Mouse (Mus musculus): ENCODE results near the gene Mansc4. TPM values are rescaled to one million over a fixed set of nuclear protein-coding genes. Genes with fewer than 3 reads are reported as not detected.

The Mansc4 gene
- polyA plus RNA-seq, 1 experiment from 2014 or later = 0.63 TPM

DNA sequence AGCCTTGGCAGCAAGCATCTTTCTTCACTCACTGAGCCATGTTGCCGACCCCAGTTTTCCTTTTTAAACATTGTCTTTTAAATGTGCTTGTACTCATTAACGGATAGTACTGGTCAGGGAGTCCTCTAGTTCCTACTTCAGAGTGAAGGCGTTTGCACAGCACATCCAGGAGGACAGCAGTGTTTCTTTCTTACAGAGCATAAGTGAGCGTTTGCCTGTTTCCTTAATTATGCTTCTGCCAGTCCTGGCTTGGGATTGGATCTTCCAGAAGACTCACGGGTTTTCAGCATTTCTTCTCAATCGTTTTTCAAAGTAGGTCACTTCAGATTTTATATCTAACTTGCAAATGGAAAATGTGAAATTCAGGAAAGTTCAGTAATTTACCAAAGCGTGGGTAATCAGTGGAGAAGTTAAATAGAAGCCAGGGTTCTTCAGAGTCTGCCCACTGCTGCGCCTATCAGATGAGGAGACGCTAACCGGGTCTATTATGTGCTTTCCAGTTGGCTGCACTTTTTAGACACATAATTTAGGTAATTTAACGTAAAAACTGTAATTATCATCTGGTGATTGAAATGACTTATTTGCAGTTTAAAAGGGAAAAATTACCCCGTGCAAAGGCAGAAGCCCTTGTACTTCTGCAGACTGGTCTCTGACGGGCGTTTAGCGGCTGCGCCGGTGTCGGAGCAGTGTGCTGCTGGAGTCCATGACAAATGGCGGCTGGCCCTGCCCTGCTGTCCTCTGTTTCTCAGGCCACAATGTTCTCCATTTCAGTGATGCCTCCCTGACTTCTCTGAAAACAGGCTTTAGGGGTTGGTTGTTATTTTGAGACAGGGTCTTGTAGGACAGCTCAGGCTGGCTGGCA lies 32.8 kb downstream of the Mansc4 start:
- DNase-seq (ENCODE audit: low read depth, low spot score) (no peak), ATAC-seq (no peak)
- POLR2A ChIA-PET = no interaction called here
- no peak for TF ChIP-seq CTCF (IDR thresholded peaks at IDR 0.05)
- in situ Hi-C loops (cut with MboI; ENCODE audit: low pct_unique_long_range_greater_than_20kb) = no loop called here
- no peaks in the 10 kb centered on the region for H3K27me3 ChIP-seq
- CTCF ChIA-PET = no interaction called here

GRCm38 (mm10) chr6:147052440-147052839 lies 34.4 kb downstream of the Mansc4 start:
- DNase-seq (ENCODE audit: low read depth, low spot score) (no peak), ATAC-seq (no peak)
- TF ChIP-seq CTCF (IDR thresholded peaks at IDR 0.05) = no peak
- CTCF ChIA-PET = no interaction called here
- in situ Hi-C loops (cut with MboI; ENCODE audit: low pct_unique_long_range_greater_than_20kb) = no loop called here
- POLR2A ChIA-PET = no interaction called here
- H3K27me3 ChIP-seq = no peaks in the 10 kb centered on the region

GRCm38 (mm10) chr6:147051666-147052065 lies 35.2 kb downstream of the Mansc4 start:
- DNase-seq (ENCODE audit: low read depth, low spot score) = no peak
- no peak for TF ChIP-seq CTCF (IDR thresholded peaks at IDR 0.05)
- no peaks in the 10 kb centered on the region for H3K27me3 ChIP-seq
- CTCF ChIA-PET = no interaction called here
- in situ Hi-C loops (cut with MboI; ENCODE audit: low pct_unique_long_range_greater_than_20kb) = no loop called here
- POLR2A ChIA-PET = no interaction called here
- ATAC-seq = no peak

DNA sequence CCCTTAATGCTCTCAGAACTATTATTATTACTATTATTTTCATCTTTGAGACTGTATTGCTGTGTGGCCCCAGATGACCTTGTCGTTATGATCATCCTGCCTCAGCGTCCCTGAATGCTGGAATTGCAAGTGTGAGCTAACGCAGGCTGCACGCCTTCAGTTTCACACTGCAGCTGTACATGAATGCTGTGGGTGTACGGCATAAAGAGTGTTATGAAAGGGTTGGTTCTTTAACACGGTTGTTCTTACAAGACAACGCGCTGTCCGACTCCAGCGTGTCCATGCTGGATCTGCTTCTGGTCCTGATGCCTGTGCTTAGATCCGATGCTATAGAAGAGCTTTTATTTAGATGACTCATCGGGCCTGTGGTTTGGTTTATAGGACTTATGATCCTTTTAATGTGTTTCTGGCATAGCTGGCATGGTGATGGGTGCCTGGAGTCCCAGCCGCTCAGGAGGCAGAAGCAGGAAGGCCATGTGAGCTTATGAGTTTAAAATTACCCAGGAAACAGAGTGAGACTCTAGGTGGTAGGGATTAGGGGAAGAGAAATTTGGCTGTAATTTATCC lies 37.5 kb downstream of the Mansc4 start:
- no peak for DNase-seq (ENCODE audit: low read depth, low spot score)
- CTCF ChIA-PET = interaction anchor here (0.7 kb wide), 1 partner anchor 9 kb away, joined by 3 read pairs; no protein-coding TSS in a partner anchor
- H3K27me3 ChIP-seq = no peaks in the 10 kb centered on the region
- POLR2A ChIA-PET = no interaction called here
- in situ Hi-C loops (cut with MboI; ENCODE audit: low pct_unique_long_range_greater_than_20kb) = no loop called here
- no peak for TF ChIP-seq CTCF (IDR thresholded peaks at IDR 0.05)
- no peak for ATAC-seq

DNA sequence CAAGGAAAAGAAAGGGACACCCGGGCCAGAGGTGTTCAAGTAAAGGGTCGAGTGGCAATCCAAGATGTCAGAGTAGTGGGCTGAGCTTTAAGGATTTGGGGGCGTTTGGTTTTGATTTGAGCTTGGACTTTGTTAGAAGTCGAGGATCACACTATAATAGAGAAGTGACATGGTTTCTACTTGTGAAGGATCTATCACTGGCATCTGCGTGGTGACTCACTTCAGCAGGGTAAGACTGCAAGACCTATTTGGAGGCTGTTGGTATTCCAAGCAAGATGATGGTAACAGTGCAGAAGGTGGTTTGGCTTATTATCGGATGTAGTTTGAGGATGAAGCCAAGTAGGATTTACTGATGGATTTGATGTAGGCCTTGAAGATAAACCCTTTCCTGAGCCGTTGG lies 43.2 kb downstream of the Mansc4 start:
- POLR2A ChIA-PET = no interaction called here
- no peak for TF ChIP-seq CTCF (IDR thresholded peaks at IDR 0.05)
- ATAC-seq = no peak
- H3K27me3 ChIP-seq = no peaks in the 10 kb centered on the region
- in situ Hi-C loops (cut with MboI; ENCODE audit: low pct_unique_long_range_greater_than_20kb) = no loop called here
- no peak for DNase-seq (ENCODE audit: low read depth, low spot score)
- CTCF ChIA-PET = no interaction called here

DNA sequence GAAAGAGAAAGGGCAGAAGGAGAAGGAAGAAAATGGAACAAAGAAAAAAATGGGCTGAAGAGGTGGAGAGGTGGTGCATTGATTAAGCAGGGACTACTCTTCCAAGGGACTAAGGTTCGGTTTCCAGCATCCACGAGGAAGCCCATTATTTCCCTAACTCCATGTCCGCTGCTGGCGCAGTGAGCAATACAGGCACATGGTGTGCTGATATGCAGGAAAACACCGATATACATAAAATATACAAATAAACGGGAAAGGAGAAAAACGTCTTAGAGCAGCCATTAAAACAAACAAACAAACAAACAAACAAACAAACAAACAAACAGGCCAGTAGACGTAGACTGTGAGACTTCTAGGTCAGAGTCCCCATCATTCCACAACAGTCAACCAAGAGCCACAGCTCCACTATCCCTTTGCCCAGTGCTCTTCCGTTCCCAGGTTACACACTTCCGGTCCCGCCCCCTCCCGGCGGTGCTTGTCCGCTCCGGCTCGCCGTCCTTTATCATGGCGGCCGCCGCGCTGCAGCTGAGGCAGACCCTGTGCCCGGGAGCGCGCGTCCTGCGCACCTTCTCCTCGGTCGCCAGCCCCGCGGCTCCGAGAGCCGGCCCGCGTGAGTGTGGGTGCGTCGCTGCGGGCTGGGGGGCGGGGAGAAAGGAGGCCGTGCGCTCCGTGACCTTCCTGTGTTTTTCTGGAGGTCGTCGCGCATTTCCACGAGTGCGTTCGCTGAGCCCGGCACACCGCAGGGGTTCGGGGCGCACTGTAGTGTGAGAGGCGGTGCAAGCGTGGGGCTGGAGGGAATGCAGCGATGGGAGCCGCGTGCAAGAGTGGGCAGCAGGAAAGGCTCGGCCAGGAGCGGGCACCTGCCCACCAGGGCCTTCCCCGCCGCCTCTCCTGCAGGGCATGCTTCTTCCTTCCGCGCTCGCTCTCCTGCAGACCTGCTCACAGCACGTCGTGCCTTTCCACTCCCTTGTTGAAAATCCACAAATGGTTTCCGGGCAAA lies 44.2 kb downstream of the Mansc4 start, which contains the start of gene Mrps35:
Gene Mrps35, plus strand, starts transcription at position 474 of the 1,000 bp plus-strand sequence.
- DNase-seq (ENCODE audit: low read depth, low spot score) (no peak), ATAC-seq (peak; percentile 90)
- no peak for TF ChIP-seq CTCF (IDR thresholded peaks at IDR 0.05)
- ChIA-PET CTCF (no interaction called here), POLR2A (no interaction called here)
- H3K27me3 ChIP-seq = no peaks in the 10 kb centered on the region
- in situ Hi-C loops (cut with MboI; ENCODE audit: low pct_unique_long_range_greater_than_20kb) = no loop called here

DNA sequence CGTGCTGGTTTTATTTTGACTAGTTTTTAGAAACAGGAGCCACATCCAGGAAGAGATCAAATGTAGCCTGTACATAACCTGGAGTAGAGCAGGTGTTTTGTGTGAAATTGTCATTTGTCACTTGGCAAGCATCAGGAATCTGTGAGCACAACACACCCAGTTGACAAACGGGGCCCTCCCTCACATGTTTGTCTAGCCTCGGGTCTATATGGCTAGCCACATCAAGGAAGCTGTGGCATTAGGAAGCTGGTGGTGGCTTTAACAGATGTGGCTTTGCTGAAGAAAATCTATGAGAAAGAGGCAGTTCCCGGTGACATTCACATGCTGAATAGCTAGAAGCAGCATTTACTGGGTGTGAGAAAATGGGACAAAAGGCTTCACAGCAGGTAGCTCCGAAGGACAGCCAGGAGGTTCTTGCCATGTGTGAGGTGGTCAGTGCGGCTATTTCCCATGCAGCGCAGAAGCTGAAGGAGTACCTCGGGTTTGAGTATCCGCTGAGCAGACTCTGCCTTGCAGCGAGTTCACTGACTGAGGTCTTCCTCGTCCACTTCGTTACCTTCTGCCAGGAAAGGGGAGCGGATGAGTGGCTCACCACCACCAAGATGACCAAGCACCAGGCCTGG lies 54.4 kb downstream of the Mansc4 start, which contains the start of gene Rep15:
Gene Rep15, plus strand, starts transcription at position 282 of the 623 bp plus-strand sequence.
- ChIA-PET CTCF (interaction anchor here (1.1 kb wide), 1 partner anchor 17 kb away, joined by 3 read pairs; no protein-coding TSS in a partner anchor), POLR2A (no interaction called here)
- ATAC-seq (no peak), DNase-seq (ENCODE audit: low read depth, low spot score) (no peak)
- no peak for TF ChIP-seq CTCF (IDR thresholded peaks at IDR 0.05)
- in situ Hi-C loops (cut with MboI; ENCODE audit: low pct_unique_long_range_greater_than_20kb) = no loop called here
- H3K27me3 ChIP-seq = no peaks in the 10 kb centered on the region

- ATAC-seq (no peak), DNase-seq (ENCODE audit: low read depth, low spot score) (no peak)
- POLR2A ChIA-PET = no interaction called here
- no peaks in the 10 kb centered on the region for H3K27me3 ChIP-seq
- TF ChIP-seq CTCF (IDR thresholded peaks at IDR 0.05) = no peak
- CTCF ChIA-PET = no interaction called here
- in situ Hi-C loops (cut with MboI; ENCODE audit: low pct_unique_long_range_greater_than_20kb) = no loop called here
Observed at GRCm38 (mm10) chr6:147030096-147030885, 56.5 kb downstream of the Mansc4 start.

GRCm38 (mm10) chr6:147029591-147029990 lies 57.2 kb downstream of the Mansc4 start:
- POLR2A ChIA-PET = interaction anchor here (1.7 kb wide), 1 partner anchor 14 kb away, joined by 3 read pairs; no protein-coding TSS in a partner anchor
- ATAC-seq = no peak

More at GRCm38 (mm10) chr6:147029591-147029990, 57.2 kb downstream of the Mansc4 start:
- in situ Hi-C loops (cut with MboI; ENCODE audit: low pct_unique_long_range_greater_than_20kb) = loop anchor here (10.0 kb wide), 1 partner anchor 775 kb away; no protein-coding TSS in a partner anchor
- H3K27me3 ChIP-seq = no peaks in the 10 kb centered on the region
- DNase-seq (ENCODE audit: low read depth, low spot score) = no peak
- CTCF ChIA-PET = interaction anchor here (1.3 kb wide), 1 partner anchor 9 kb away, joined by 3 read pairs; no protein-coding TSS in a partner anchor
- no peak for TF ChIP-seq CTCF (IDR thresholded peaks at IDR 0.05)
